Mouse (Mus musculus) cerebellum, adult 2 months (tissue): Measurements from ENCODE around the gene Romo1.

Experiments used
- CTCF ChIP-seq: fragments of 200-500 bp; IDR thresholded peaks from 2 replicates; pipeline ENCODE4 v1.5.1; 2011; ENCODE audit warnings: low read depth, mild to moderate bottlenecking, control low read depth, low read length, moderate library complexity, borderline replicate concordance; ENCODE audit not compliant: insufficient read depth
- POLR2A ChIP-seq: fragments of 200-500 bp; IDR thresholded peaks from 2 replicates; pipeline ENCODE4 v1.6.1; 2011; ENCODE audit warnings: low read length, control low read depth, borderline replicate concordance; ENCODE audit not compliant: insufficient read depth

- no peak for TF ChIP-seq CTCF
- TF ChIP-seq POLR2A = no peak
These were observed 33.2 kb downstream of the Romo1 start for GRCm38 (mm10) chr2:156177079-156177478.
